Mouse (Mus musculus): ENCODE measurements around the gene Pfn2. TPM values are rescaled to one million over a fixed set of nuclear protein-coding genes. Genes with fewer than 3 reads are reported as not detected.

The Pfn2 gene
- polyA plus RNA-seq, 1 experiment from 2014 or later, result 48.4 TPM

Other genes starting within 250 kb of the Pfn2 start
- 43.8 and 50.9 TPM in 2 replicates for gene Commd2, start 196.4 kb downstream of the Pfn2 start, polyA plus RNA-seq (2015; fragmentation: Nextera tagmentation; extraction: Ambion mirVana)
- gene Ankub1, start 155.3 kb downstream of the Pfn2 start, polyA plus RNA-seq (2015; fragmentation: Nextera tagmentation; extraction: Ambion mirVana), result not detected in 2 replicates
- gene Rnf13, start 112.0 kb downstream of the Pfn2 start, polyA plus RNA-seq (2015; fragmentation: Nextera tagmentation; extraction: Ambion mirVana), result 56.2 and 63.3 TPM in 2 replicates

Measured in heart, embryonic 13.5 days (tissue).